Comparison of ENCODE assay signal across 9 mouse cellular contexts in the genomic region with DNA sequence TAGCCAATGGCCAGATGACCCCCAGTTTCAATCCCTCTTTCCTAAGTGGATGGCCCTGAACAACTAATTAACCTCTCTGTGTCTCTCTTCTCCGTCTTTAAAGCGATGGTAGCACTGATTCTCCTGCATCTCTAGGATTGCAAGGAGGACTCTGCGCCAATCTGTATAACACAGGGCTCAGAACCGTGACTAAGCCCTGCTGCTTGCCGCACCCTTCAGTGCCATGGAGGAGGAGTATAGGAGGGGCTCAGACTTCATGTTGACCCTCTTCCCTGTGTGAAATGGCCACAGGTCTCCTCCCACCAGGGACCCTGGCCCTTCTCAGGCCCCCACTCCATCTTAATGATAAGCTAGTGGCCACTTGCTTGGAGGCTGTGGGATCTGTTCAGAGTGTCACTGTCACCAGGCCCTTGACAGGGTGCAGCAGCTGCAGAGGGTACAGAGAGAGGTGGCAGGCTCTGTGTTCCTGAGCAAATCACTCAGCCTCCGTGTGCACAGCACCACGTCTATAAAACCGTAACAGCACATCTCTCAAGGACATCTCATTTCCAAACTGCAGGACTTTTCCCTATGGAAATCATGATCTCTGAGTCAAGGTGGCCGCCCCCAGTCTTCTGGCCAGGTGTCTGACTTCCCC. TPM values are rescaled to one million over a fixed set of nuclear protein-coding genes. Genes with fewer than 3 reads are reported as not detected.
DNase-seq lines count a peak whose midpoint lies in the region; ATAC-seq lines count a peak whose summit lies in the region.
"Had no signal": no experiment of that assay in that cellular context is flagged by ENCODE, and none has a peak within 500 bp of the region (broad histone marks: within the 10 kb centered on the region; RNA-seq: fewer than 3 reads in every experiment).

No protein-coding gene starts in this region.

- peaks cover 23 to 24% of the 10 kb centered on the region in 2 experiments for H3K4me1 ChIP-seq in heart, embryonic 14.5 days (ENCODE audit: control insufficient read depth in 2 of 2, insufficient read depth in 2 of 2, low read length in 2 of 2)
- H3K4me1 ChIP-seq in hindbrain, embryonic 10.5 days (replicated peaks), result peaks cover 37% of the 10 kb centered on the region
- H3K4me1 ChIP-seq in midbrain, embryonic 11.5 days (ENCODE audit: control insufficient read depth, insufficient read depth, low read length), result peaks cover 11% of the 10 kb centered on the region

- peak; percentile 49 for ATAC-seq in heart, embryonic 14.5 days (ENCODE audit: insufficient number of reproducible peaks, insufficient read depth, low FRiP score, low read depth)
- ATAC-seq in midbrain, embryonic 11.5 days (ENCODE audit: low FRiP score), result peak; percentile 61

- no peaks in the 10 kb centered on the region for H3K27me3 ChIP-seq in heart, embryonic 14.5 days (ENCODE audit: control insufficient read depth, insufficient read depth, low read length)
- peaks cover 15% of the 10 kb centered on the region for H3K27me3 ChIP-seq in hindbrain, embryonic 10.5 days (ENCODE audit: insufficient read depth, poor library complexity, severe bottlenecking)
- H3K27me3 ChIP-seq in midbrain, embryonic 11.5 days (ENCODE audit: control insufficient read depth, insufficient read depth, low read length), result no peaks in the 10 kb centered on the region

- peak overlapping the region; percentile 95 to 99 for H3K27ac ChIP-seq in heart, embryonic 14.5 days (replicated peaks in 1 of 2; ENCODE audit: control insufficient read depth in 1 of 2, insufficient read depth in 1 of 2, low read depth in 2 of 2, low read length in 2 of 2)
- H3K27ac ChIP-seq in hindbrain, embryonic 10.5 days, result peak overlapping the region; percentile 72
- no peak overlapping the region for H3K27ac ChIP-seq in midbrain, embryonic 11.5 days (ENCODE audit: low read depth, low read length)

- H3K9me3 ChIP-seq in heart, embryonic 14.5 days (ENCODE audit: control insufficient read depth, low read length), result no peaks in the 10 kb centered on the region
- 0 out of 2 replicates have a peak, but pooled peaks cover 6% of the 10 kb centered on the region for H3K9me3 ChIP-seq in hindbrain, embryonic 10.5 days
- no peaks in the 10 kb centered on the region for H3K9me3 ChIP-seq in midbrain, embryonic 11.5 days (ENCODE audit: control insufficient read depth, low read length)

- no peaks in the 10 kb centered on the region for H3K36me3 ChIP-seq in heart, embryonic 14.5 days (ENCODE audit: control insufficient read depth, insufficient read depth, low read length)
- H3K36me3 ChIP-seq in hindbrain, embryonic 10.5 days, result no peaks in the 10 kb centered on the region
- no peaks in the 10 kb centered on the region for H3K36me3 ChIP-seq in midbrain, embryonic 11.5 days (ENCODE audit: control insufficient read depth, insufficient read depth, low read length)

- DNase-seq in heart, adult 11 months, result no peak
- DNase-seq in MN1 (ENCODE audit: low spot score), result peak; percentile 20
- no peak for DNase-seq in hindbrain, embryonic 10.5 days (ENCODE audit: low spot score)
- peak; percentile 90 for DNase-seq in midbrain, embryonic 11.5 days (ENCODE audit: low spot score, missing footprints)
- no peak for DNase-seq in adrenal gland, postnatal 14 days
- DNase-seq in cerebellum, adult 9-11 months, result no peak
- no peak for DNase-seq in yolk sac, embryonic 10.5 days (ENCODE audit: low spot score)
- DNase-seq: kidney, postnatal 25 days had no signal

- H3K9ac ChIP-seq in heart, embryonic 14.5 days (ENCODE audit: low read length), result peak overlapping the region; percentile 48
- no peak overlapping the region; the same call in 1 of the 2 replicates for H3K9ac ChIP-seq in midbrain, embryonic 11.5 days (ENCODE audit: low read length)

- H3K4me3 ChIP-seq in heart, embryonic 14.5 days (ENCODE audit: control insufficient read depth in 1 of 2, insufficient read depth in 1 of 2, low read depth in 1 of 2, low read length in 2 of 2), result peak overlapping the region; percentile 19 to 41; a peak in 2 of 4 replicates
- peak overlapping the region; percentile 51 for H3K4me3 ChIP-seq in hindbrain, embryonic 10.5 days
- no peak overlapping the region; the same call in 1 of the 2 replicates for H3K4me3 ChIP-seq in midbrain, embryonic 11.5 days (ENCODE audit: low read depth, low read length)

- WGBS in heart, embryonic 14.5 days, result 32% methylated on average over 9 of the region's 9 CpGs
- WGBS in hindbrain, embryonic 10.5 days, result 32% methylated on average over 9 of the region's 9 CpGs
- WGBS in midbrain, embryonic 11.5 days, result 15% methylated on average over 9 of the region's 9 CpGs

- peak overlapping the region; percentile 56 for H3K4me2 ChIP-seq in heart, embryonic 14.5 days (ENCODE audit: low read length)
- peak overlapping the region; percentile 81 for H3K4me2 ChIP-seq in midbrain, embryonic 11.5 days

RNA-seq across cellular contexts. Expression of a gene that starts 51.6 kb away (rescaled TPM):
- 1.7 and 2.1 TPM in 2 replicates for polyA plus RNA-seq in heart, embryonic 14.5 days (2014; fragmentation: Nextera tagmentation; extraction: Ambion mirVana)
- polyA plus RNA-seq in hindbrain, embryonic 10.5 days (2016; fragmentation: Nextera tagmentation; extraction: Ambion mirVana), result 1.3 and 1.7 TPM in 2 replicates
- 0.92 and 1.3 TPM in 2 replicates for polyA plus RNA-seq in midbrain, embryonic 11.5 days (2014; fragmentation: Nextera tagmentation; extraction: Ambion mirVana)
- 1.1 and 1.3 TPM in 2 replicates for total RNA-seq in adrenal gland, postnatal 14 days (2021)

RNA-seq across cellular contexts. Expression of a gene that starts 51.7 kb away (rescaled TPM):
- polyA plus RNA-seq in heart, embryonic 14.5 days (2014; fragmentation: Nextera tagmentation; extraction: Ambion mirVana), result 6.7 and 7.0 TPM in 2 replicates
- 7.4 and 9.3 TPM in 2 replicates for polyA plus RNA-seq in hindbrain, embryonic 10.5 days (2016; fragmentation: Nextera tagmentation; extraction: Ambion mirVana)
- 8.0 and 8.7 TPM in 2 replicates for polyA plus RNA-seq in midbrain, embryonic 11.5 days (2014; fragmentation: Nextera tagmentation; extraction: Ambion mirVana)
- total RNA-seq in adrenal gland, postnatal 14 days (2021), result 16.6 and 19.2 TPM in 2 replicates

Comparison
In these comparisons a context has a peak if more than half of its experiments do, and no peak if none do; other contexts are left out.
1. DNase-seq: peak in MN1 (single experiment) and midbrain, embryonic 11.5 days (single experiment); none in heart, adult 11 months (single experiment), hindbrain, embryonic 10.5 days (single experiment), adrenal gland, postnatal 14 days (single experiment), cerebellum, adult 9-11 months (single experiment) and yolk sac, embryonic 10.5 days (single experiment).